ENCODE assay signal across 9 mouse cellular contexts in the genomic region with DNA sequence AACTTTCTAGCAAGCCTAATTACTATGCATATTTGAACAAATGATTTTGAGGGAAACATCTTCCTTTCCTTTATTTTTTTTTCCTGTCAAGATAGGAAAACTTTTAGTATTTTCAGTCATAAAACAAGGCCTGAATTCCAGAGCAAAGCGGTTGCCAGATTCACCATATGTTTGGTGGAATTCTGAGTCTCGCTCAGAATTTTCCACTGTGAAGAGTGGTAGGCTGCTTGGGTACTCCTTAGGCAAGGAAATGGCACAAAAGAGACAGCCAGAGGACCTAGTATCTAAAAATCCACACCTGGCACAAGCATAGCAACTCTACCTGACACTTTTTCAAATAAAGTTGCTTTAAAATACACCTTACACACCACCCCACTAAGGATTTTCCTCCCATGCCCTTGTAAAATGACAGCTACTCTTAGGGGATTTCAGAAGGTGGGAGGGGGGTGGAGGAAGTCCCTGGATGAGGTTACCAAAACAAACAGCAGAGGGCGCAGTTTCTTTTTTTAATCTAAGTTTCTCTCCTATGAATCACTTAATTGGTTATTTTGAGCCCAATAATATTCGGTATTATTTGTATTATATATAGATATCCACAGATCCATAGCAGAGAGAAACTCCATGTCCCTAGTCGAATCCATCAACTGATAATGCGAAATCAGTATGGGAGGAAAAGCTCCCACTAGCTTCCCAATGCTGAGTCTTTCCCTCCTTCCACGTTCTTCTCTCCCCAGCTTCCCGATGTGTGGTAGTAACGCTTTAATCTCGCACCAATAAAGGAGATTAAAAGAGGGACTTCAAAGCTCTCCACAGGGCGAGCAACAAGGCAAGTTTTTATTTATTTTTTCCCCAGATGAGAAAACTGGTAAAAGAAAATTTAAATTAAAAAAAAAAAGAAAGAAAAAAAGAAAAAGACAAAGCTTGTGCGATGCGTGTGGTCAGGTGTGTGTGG. TPM values are rescaled to one million over a fixed set of nuclear protein-coding genes. Genes with fewer than 3 reads are reported as not detected.
DNase-seq lines count a peak whose midpoint lies in the region; ATAC-seq lines count a peak whose summit lies in the region.
"Had no signal": no experiment of that assay in that cellular context is flagged by ENCODE, and none has a peak within 500 bp of the region (broad histone marks: within the 10 kb centered on the region; RNA-seq: fewer than 3 reads in every experiment).

No protein-coding gene starts in this region.

- H3K4me2 ChIP-seq in forebrain, embryonic 14.5 days (ENCODE audit: low read length) = peak overlapping the region; percentile 99
- H3K4me2 ChIP-seq in midbrain, embryonic 12.5 days (replicated peaks) = peak overlapping the region; percentile 100

- peak; percentile 49 for ATAC-seq in cerebellum, adult (ENCODE audit: insufficient number of reproducible peaks, low FRiP score, low TSS enrichment)
- peak; percentile 57 for ATAC-seq in forebrain, embryonic 14.5 days
- ATAC-seq in midbrain, embryonic 12.5 days (ENCODE audit: low FRiP score, low read depth) = peak; percentile 42; the same call in 1 of the 2 replicates

- no peaks in the 10 kb centered on the region for H3K9me3 ChIP-seq in forebrain, embryonic 14.5 days (replicated peaks; ENCODE audit: control insufficient read depth, low read length)
- no peaks in the 10 kb centered on the region for H3K9me3 ChIP-seq in midbrain, embryonic 12.5 days

- intact Hi-C loops in heart, postnatal 25 days (cut with DNase I) = no loop called here
- intact Hi-C loops in left cerebral cortex, postnatal 36 days (cut with DNase I) = loop anchor here (2.0 to 5.0 kb wide), 5 partner anchors 109 to 926 kb away; a partner anchor contains a TSS

- 0 out of 2 replicates have a peak, but pooled peaks cover 3% of the 10 kb centered on the region for H3K4me1 ChIP-seq in forebrain, embryonic 14.5 days (ENCODE audit: control insufficient read depth, insufficient read depth, low read length)
- H3K4me1 ChIP-seq in midbrain, embryonic 12.5 days = peaks cover 6% of the 10 kb centered on the region; the same call in 1 of the 2 replicates

- H3K4me3 ChIP-seq in forebrain, embryonic 14.5 days (ENCODE audit: low read depth, low read length) = peak overlapping the region; percentile 67
- H3K4me3 ChIP-seq in midbrain, embryonic 12.5 days = peak overlapping the region; percentile 75

- H3K36me3 ChIP-seq in forebrain, embryonic 14.5 days (ENCODE audit: control insufficient read depth, insufficient read depth, low read length) = no peaks in the 10 kb centered on the region
- H3K36me3 ChIP-seq in midbrain, embryonic 12.5 days = no peaks in the 10 kb centered on the region
- H3K36me3 ChIP-seq: G1E had no signal

- DNase-seq in heart, adult 8-10 months (ENCODE audit: low spot score) = peak; percentile 16
- no peak for DNase-seq in heart, postnatal 25 days (ENCODE audit: low spot score)
- peak; percentile 89 for DNase-seq in forebrain, embryonic 14.5 days (ENCODE audit: low spot score)
- DNase-seq in hindlimb bud, embryonic 11.5 days (ENCODE audit: extremely low spot score, low read depth, low spot score) = peak; percentile 52
- peak; percentile 29 to 31 for DNase-seq in left cerebral cortex, postnatal 36 days (ENCODE audit: low spot score in 2 of 2)
- peak; percentile 68 for DNase-seq in telencephalon, adult 2 months (ENCODE audit: low read depth, low spot score)

- no peaks in the 10 kb centered on the region; the same call in 1 of the 2 replicates for H3K27me3 ChIP-seq in forebrain, embryonic 14.5 days (replicated peaks; ENCODE audit: control insufficient read depth, insufficient read depth, low read length)
- peaks cover 16% of the 10 kb centered on the region for H3K27me3 ChIP-seq in midbrain, embryonic 12.5 days

- H3K9ac ChIP-seq in forebrain, embryonic 14.5 days (ENCODE audit: low read length) = peak overlapping the region; percentile 74
- H3K9ac ChIP-seq in midbrain, embryonic 12.5 days (replicated peaks) = peak overlapping the region; percentile 58; the same call in 1 of the 2 replicates

- 0 out of 2 replicates have a peak overlapping the region, but pooled peaks have one; percentile 58 for H3K27ac ChIP-seq in forebrain, embryonic 14.5 days (ENCODE audit: low read depth, low read length)
- no peak overlapping the region for H3K27ac ChIP-seq in midbrain, embryonic 12.5 days (replicated peaks)

- WGBS in forebrain, embryonic 14.5 days = 4% methylated on average over 13 of the region's 13 CpGs
- WGBS in midbrain, embryonic 12.5 days = 3% methylated on average over 13 of the region's 13 CpGs

RNA-seq across cellular contexts. Expression of a gene that starts 2.2 kb away (rescaled TPM):
- under 1 TPM in 2 of 4 experiments, not detected in 2; 0.16 to 0.37 TPM for total RNA-seq in heart, adult 8-10 months (2022)
- total RNA-seq in heart, postnatal 25 days (2021) = under 1 TPM in 1 of 2 experiments, not detected in 1; 0.11 TPM
- 12.2 and 17.4 TPM in 2 replicates for polyA plus RNA-seq in forebrain, embryonic 14.5 days (2014; fragmentation: Nextera tagmentation; extraction: Ambion mirVana)
- total RNA-seq in left cerebral cortex, postnatal 36 days (2021) = 10 to 100 TPM; 29.2 to 38.1 TPM
- 6.9 and 9.9 TPM in 2 replicates for polyA plus RNA-seq in midbrain, embryonic 12.5 days (2016; fragmentation: Nextera tagmentation; extraction: Ambion mirVana)
- polyA plus RNA-seq: G1E had no signal

Comparison
In these comparisons a context has a peak if more than half of its experiments do, and no peak if none do; other contexts are left out.
1. RNA of a gene that starts 2.2 kb away (total RNA-seq): 29.2 to 38.1 TPM in left cerebral cortex, postnatal 36 days; 0.16 to 0.37 TPM in heart, adult 8-10 months and 0.11 TPM in heart, postnatal 25 days; every median in the first group is over 10 times any median in the second.
2. Peak in every context shown above with its lines, with median percentiles within 50 percentile points of each other: ATAC-seq.